Mouse (Mus musculus) C2C12 (cell line): Measurements from ENCODE around the gene Cyp46a1.

Experiments used
- CEBPB ChIP-seq: IDR thresholded peaks from one replicate; pipeline ENCODE4 v1.6.1; 2011; ENCODE audit warnings: low read depth, mild to moderate bottlenecking, control low read depth, moderate library complexity
- CTCF ChIP-seq: IDR thresholded peaks from one replicate; pipeline ENCODE4 v1.5.1; 2011; ENCODE audit not compliant: control insufficient read depth, insufficient read depth, insufficient read length
- MYOG ChIP-seq: IDR thresholded peaks from one replicate; pipeline ENCODE4 v1.6.1; 2011; ENCODE audit not compliant: control insufficient read depth, insufficient read length; ENCODE audit errors: extremely low read depth
- USF1 ChIP-seq: IDR thresholded peaks from one replicate; pipeline ENCODE4 v1.6.1; 2011; ENCODE audit warnings: low read depth, mild to moderate bottlenecking, control low read depth, moderate library complexity

DNA sequence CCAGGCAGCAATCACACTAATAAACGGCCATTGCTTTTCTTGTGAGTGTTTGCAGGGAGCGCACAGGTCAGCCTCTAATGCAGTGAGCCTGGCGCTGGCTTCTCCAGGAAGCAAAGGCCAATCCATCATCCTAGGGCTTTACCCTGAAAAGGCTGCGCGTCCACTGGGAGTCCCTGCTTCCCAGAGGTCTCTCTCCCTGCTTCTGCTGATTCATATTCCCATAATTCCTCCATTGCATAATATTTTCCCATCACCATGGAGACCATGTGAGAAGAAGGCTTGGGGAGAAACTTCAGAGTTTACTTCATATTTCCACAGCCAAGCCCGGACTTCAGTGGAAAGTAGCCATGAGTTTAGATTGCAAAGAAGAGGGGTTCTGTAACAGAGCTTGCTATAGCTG lies 69.8 kb downstream of the Cyp46a1 start:
- TF ChIP-seq CTCF, result no peak
- TF ChIP-seq MYOG, result no peak
- no peak for TF ChIP-seq USF1
- TF ChIP-seq CEBPB, result peak; percentile 55
